Mouse (Mus musculus): ENCODE results near the gene Nxpe5. TPM values are rescaled to one million over a fixed set of nuclear protein-coding genes. Genes with fewer than 3 reads are reported as not detected.
A peak's percentile ranks its signal among the peaks of the same experiment; 100 is the strongest.

Nxpe5 gene
- polyA plus RNA-seq, 1 experiment from 2014 or later = not detected

DNA sequence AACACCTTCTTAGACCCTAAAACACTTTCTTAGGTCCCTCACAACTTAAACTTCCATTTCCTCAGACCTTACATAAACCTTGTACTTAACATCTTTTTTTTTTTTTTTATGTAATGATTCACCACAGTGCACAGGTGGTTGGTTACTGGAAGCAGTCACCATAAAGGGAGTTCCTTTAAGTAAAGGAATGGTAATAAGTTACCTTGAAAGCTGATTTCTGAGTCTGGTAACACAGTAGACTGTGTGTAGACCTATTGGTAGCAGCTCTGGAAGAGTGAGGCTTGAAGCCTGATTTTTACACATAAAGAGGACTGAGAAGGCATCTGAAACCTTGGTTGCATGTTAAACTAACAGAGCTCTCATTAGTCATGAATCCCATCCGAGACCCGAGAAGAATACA lies 5.8 kb upstream of the Nxpe5 start:
- no peak for ATAC-seq (ENCODE audit: low FRiP score)
- Histone ChIP-seq H3K27ac (no peak overlapping the region), H3K4me1 (replicated peaks) (no peaks in the 10 kb centered on the region), H3K9ac (no peak overlapping the region), H3K36me3 (no peaks in the 10 kb centered on the region), H3K9me3 (peaks cover 2% of the 10 kb centered on the region; the same call in 1 of the 2 replicates), H3K4me3 (no peak overlapping the region), H3K27me3 (no peaks in the 10 kb centered on the region), H3K4me2 (no peak overlapping the region)
- 79% methylated on average over 2 of the region's 2 CpGs for WGBS

DNA sequence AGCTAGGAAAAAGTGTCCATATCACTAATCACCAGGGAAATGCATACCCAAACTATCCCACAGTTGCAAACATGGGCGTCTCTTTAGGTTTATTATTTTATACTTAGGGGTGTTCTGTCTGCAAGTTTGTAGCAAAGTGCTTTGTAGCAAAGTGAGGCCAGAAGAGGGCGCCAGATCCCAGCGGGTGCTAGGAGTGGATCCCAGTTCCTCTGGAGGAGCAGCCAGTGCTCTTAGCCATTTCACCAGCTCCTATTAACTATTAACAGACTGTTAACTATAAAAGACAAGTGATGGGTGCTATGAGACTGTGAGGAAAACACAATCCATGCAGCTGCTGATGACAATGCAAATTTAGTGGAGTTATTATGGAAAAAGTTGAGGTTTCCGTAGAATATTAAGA lies 3.6 kb upstream of the Nxpe5 start:
- Histone ChIP-seq H3K9me3 (no peaks in the 10 kb centered on the region), H3K36me3 (no peaks in the 10 kb centered on the region), H3K4me3 (no peak overlapping the region), H3K9ac (no peak overlapping the region), H3K27me3 (no peaks in the 10 kb centered on the region), H3K4me2 (no peak overlapping the region), H3K27ac (no peak overlapping the region), H3K4me1 (replicated peaks) (no peaks in the 10 kb centered on the region)
- 24% methylated on average over 4 of the region's 4 CpGs for WGBS
- ATAC-seq (ENCODE audit: low FRiP score) = no peak

DNA sequence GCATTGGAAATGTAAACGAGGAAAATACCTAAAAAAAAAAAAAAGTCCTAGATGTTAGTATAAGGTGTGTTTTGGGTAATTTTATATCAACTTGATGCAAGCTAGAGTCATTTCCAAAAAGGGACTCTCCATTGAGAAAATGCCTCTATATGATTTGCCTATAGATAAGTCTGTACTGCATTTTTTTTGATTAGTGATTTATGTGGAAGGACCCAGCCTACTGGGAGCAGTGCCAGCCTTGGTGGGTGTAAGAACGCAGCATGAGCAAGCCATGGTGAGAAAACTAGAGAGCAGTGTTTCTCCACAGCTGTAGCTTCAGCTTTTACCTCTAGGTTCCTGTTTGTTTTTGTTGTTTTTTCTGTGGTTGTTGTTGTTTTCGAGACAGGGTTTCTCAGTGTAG lies 2.4 kb upstream of the Nxpe5 start:
- Histone ChIP-seq H3K4me2 (no peak overlapping the region), H3K9ac (no peak overlapping the region), H3K36me3 (no peaks in the 10 kb centered on the region), H3K4me1 (replicated peaks) (no peaks in the 10 kb centered on the region), H3K27ac (no peak overlapping the region), H3K9me3 (no peaks in the 10 kb centered on the region), H3K27me3 (no peaks in the 10 kb centered on the region), H3K4me3 (no peak overlapping the region)
- WGBS = 63% methylated on average over 3 of the region's 3 CpGs
- ATAC-seq (ENCODE audit: low FRiP score) = no peak

DNA sequence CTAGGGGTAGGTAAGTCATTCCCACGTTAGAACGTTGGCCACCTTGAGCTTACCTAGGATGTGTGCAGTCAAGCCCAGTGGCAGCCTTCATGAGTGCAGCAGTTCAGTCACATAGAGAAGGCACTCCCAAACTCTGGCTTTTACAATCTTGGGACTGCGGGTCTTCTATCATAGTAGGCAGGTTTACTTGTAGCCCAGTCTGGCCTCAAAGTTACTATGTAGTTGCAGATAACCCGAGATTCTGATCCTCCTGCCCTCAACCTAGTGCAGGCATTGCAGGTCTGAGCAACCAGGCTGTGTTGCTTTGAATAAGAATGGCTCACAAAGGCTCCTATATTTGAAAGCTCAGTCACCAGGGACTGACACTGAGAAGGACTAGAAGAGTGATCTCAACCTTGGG lies 793 bp downstream of the Nxpe5 start:
- Histone ChIP-seq H3K27ac (no peak overlapping the region), H3K4me3 (no peak overlapping the region), H3K9ac (no peak overlapping the region), H3K27me3 (no peaks in the 10 kb centered on the region), H3K36me3 (no peaks in the 10 kb centered on the region), H3K9me3 (no peaks in the 10 kb centered on the region), H3K4me1 (replicated peaks) (no peaks in the 10 kb centered on the region), H3K4me2 (no peak overlapping the region)
- no peak for ATAC-seq (ENCODE audit: low FRiP score)
- WGBS = 81% methylated on average over 4 of the region's 4 CpGs

DNA sequence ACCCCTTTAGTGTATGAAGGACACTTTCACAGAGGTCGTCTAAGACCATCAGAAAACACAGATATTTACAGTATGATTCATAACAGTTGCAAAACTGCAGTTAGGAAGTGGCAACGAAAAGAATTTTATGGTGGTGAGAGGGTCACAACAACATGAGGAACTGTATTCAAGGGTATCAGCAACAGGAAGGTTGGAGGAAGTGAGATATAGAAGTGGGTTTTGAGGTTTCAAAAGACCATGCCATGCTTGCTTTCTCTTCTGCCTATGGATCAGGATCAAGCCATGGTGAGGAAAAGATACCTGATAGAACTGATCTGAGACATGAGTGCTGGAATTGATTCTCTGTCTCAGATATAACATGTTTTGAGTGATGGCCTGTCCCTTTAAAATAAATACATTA lies 1.7 kb downstream of the Nxpe5 start:
- H3K36me3 ChIP-seq = no peaks in the 10 kb centered on the region
- H3K4me3 ChIP-seq = no peak overlapping the region
- no peaks in the 10 kb centered on the region for H3K27me3 ChIP-seq
- H3K27ac ChIP-seq = no peak overlapping the region
- ATAC-seq (ENCODE audit: low FRiP score) = no peak
- no peaks in the 10 kb centered on the region for H3K4me1 ChIP-seq (replicated peaks)
- H3K9me3 ChIP-seq = no peaks in the 10 kb centered on the region
- H3K4me2 ChIP-seq = no peak overlapping the region
- no peak overlapping the region for H3K9ac ChIP-seq
- 79% methylated on average over 2 of the region's 2 CpGs for WGBS

DNA sequence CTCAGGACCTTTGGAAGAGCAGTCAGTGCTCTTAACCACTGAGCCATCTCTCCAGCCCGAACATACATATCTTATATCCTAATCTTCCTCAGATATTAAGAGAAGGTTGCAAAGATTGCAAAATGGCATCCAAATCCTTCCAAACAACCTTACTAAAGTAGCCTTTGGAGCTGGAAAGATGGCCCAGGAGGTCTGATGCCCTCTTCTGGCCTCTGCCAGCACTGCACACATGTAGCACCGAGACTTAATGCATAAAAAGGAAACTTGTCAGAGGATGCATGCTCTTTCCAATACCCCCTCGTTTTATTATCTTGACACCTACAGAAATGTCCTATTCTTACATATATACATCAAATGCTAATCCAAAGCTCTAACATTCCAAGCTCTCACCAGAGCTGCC lies 2.3 kb downstream of the Nxpe5 start:
- no peak for ATAC-seq (ENCODE audit: low FRiP score)
- 58% methylated on average over 3 of the region's 3 CpGs for WGBS

DNA sequence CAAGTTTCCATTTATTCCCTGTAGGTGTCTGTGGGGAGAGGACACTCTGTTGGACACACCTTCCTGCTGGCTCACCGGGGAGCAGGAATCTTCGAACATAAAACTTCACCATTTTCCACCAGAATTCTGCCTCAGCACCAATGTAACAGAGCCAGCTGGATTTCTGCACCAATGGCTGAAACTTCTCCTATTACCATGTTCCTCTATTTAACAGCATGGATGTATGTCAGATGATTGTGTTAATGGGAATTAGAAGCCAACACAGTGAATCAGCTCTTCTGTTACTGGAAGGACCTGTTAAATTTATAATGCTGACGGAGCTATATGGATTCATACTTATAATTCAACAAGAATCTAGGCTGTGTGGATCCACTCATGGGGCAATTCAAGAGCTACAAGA lies 3.8 kb downstream of the Nxpe5 start:
- Histone ChIP-seq H3K4me3 (no peak overlapping the region), H3K9ac (peak overlapping the region; percentile 19; the same call in 1 of the 2 replicates), H3K4me2 (no peak overlapping the region), H3K27ac (no peak overlapping the region), H3K4me1 (replicated peaks) (no peaks in the 10 kb centered on the region), H3K9me3 (no peaks in the 10 kb centered on the region), H3K27me3 (no peaks in the 10 kb centered on the region), H3K36me3 (no peaks in the 10 kb centered on the region)
- 91% methylated on average over 3 of the region's 3 CpGs for WGBS
- ATAC-seq (ENCODE audit: low FRiP score) = no peak

More for the DNA sequence above, 2.3 kb downstream of the Nxpe5 start:
- Histone ChIP-seq H3K9me3 (no peaks in the 10 kb centered on the region), H3K4me2 (no peak overlapping the region), H3K27ac (no peak overlapping the region), H3K4me3 (no peak overlapping the region), H3K4me1 (replicated peaks) (no peaks in the 10 kb centered on the region), H3K9ac (no peak overlapping the region), H3K36me3 (no peaks in the 10 kb centered on the region), H3K27me3 (no peaks in the 10 kb centered on the region)

DNA sequence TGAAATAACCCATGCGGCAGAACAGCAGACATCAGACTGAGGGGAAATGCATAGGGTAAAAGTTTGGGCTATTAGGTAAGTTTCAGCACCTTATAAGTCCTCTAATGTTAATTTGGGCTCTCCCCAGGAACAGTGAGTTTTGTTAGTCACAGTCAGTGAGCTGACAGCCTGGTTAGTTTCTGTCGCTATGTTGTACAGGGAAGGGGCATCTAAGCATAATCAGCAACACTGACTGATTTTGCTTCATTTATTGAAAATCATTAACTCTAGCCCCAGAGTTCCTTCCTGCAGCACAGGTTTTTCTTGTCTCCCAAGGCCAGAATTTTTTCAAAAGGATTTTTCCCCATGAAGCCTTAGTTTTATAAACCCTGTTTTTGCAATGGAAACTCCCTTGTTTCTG lies 8.1 kb downstream of the Nxpe5 start:
- no peaks in the 10 kb centered on the region for H3K36me3 ChIP-seq
- no peaks in the 10 kb centered on the region for H3K9me3 ChIP-seq
- ATAC-seq (ENCODE audit: low FRiP score) = no peak
- no peak overlapping the region for H3K4me3 ChIP-seq
- no peak overlapping the region for H3K9ac ChIP-seq
- no peaks in the 10 kb centered on the region for H3K27me3 ChIP-seq
- H3K4me2 ChIP-seq = no peak overlapping the region
- no peak overlapping the region for H3K27ac ChIP-seq
- H3K4me1 ChIP-seq (replicated peaks) = no peaks in the 10 kb centered on the region
- 84% methylated on average over 2 of the region's 2 CpGs for WGBS

DNA sequence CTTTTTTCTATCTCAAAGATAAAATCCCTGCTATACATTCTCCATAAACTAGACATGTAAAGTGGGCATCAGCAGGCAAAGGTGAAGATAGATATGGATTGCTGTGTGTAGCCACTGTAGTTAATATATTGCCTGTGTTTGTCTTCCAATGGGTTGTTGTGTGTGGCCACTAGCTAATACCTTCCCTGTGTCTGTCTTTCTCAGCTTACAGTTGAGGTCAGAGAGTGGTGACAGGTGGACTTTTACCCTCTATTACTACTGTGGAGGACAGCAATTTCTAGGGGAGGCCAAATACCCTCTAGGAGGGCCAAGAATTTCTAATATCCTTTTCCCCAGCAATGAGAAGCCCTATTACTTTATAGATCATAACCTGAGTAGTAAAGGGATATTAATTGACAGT lies 8.5 kb downstream of the Nxpe5 start:
- H3K27ac ChIP-seq = no peak overlapping the region
- no peak overlapping the region for H3K4me3 ChIP-seq
- H3K9ac ChIP-seq = no peak overlapping the region
- no peaks in the 10 kb centered on the region for H3K4me1 ChIP-seq (replicated peaks)
- no peaks in the 10 kb centered on the region for H3K27me3 ChIP-seq
- no peak for ATAC-seq (ENCODE audit: low FRiP score)
- no peaks in the 10 kb centered on the region for H3K9me3 ChIP-seq
- no peak overlapping the region for H3K4me2 ChIP-seq
- H3K36me3 ChIP-seq = no peaks in the 10 kb centered on the region

DNA sequence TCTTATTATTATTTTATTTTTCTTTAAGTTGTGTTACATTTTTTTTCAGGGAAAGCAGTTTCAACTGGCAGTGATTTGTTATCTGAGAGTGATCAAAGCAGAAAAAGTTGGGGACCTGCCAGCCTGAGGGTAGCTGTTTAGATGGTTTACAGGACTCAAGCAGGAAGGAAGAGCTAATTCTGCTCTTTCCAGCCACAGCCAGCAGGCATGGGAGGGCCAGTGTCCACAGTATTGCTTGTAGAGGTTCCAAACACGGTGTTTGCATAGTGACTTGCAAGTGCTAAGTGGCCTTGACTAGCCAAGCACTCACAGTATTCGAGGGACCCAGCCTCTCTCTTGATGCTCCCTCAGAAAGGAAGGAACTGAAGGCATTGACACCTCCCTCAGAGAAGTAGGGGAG lies 15.8 kb downstream of the Nxpe5 start:
- no peak overlapping the region for H3K4me3 ChIP-seq
- ATAC-seq (ENCODE audit: low FRiP score) = no peak
- 48% methylated on average over 2 of the region's 2 CpGs for WGBS
- H3K4me2 ChIP-seq = no peak overlapping the region
- no peaks in the 10 kb centered on the region for H3K4me1 ChIP-seq (replicated peaks)
- H3K9me3 ChIP-seq = no peaks in the 10 kb centered on the region
- H3K36me3 ChIP-seq = no peaks in the 10 kb centered on the region
- no peak overlapping the region for H3K27ac ChIP-seq
- no peaks in the 10 kb centered on the region for H3K27me3 ChIP-seq
- H3K9ac ChIP-seq = no peak overlapping the region

DNA sequence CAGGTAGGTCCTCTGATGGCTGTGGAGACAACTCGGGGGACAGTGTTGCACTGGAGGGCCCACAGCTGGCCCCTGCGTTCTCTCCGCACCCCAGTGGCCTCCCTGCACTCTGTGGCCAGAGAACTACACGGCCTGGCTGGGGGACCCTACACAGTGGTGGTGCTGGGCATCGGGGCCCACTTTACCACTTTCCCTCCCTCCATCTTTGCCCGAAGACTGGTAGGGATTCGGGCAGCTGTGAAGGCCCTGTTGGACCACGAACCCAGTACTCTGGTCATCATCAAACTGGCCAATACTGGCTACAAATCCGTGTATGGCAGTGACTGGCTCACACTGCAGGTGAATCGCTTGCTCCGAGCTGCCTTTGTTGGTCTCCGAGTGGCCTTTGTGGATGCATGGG lies 25.4 kb downstream of the Nxpe5 start:
- Histone ChIP-seq H3K27me3 (no peaks in the 10 kb centered on the region), H3K36me3 (no peaks in the 10 kb centered on the region), H3K4me1 (replicated peaks) (peaks cover 8% of the 10 kb centered on the region), H3K9ac (no peak overlapping the region), H3K4me2 (no peak overlapping the region), H3K27ac (no peak overlapping the region), H3K9me3 (no peaks in the 10 kb centered on the region), H3K4me3 (no peak overlapping the region)
- ATAC-seq (ENCODE audit: low FRiP score) = no peak
- WGBS = 85% methylated on average over 12 of the region's 12 CpGs

DNA sequence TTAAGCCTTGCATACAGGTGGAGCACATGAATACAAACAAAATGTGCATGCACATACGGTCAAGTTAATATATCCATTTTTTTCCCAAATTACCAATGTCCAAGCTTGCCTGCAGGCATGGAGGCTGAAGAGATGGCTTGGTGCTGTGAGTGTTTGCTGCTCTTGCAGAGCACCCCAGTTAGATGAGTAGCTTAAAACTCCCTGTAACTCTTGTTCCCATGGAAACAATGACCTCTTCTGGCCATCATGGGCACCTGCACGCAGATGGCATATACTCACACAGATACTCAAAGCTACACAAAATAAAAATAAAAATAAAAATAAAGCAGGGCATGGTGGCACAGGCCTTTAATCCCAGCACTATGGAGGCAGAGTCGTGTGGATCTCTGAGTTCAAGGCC lies 27.4 kb downstream of the Nxpe5 start:
- H3K36me3 ChIP-seq = peaks cover 4% of the 10 kb centered on the region
- no peaks in the 10 kb centered on the region for H3K9me3 ChIP-seq
- no peaks in the 10 kb centered on the region for H3K27me3 ChIP-seq
- H3K4me2 ChIP-seq = no peak overlapping the region
- no peak for ATAC-seq (ENCODE audit: low FRiP score)
- WGBS = 92% methylated on average over 3 of the region's 3 CpGs
- no peak overlapping the region for H3K4me3 ChIP-seq
- no peak overlapping the region for H3K9ac ChIP-seq
- no peak overlapping the region for H3K27ac ChIP-seq
- peaks cover 16% of the 10 kb centered on the region for H3K4me1 ChIP-seq (replicated peaks)

DNA sequence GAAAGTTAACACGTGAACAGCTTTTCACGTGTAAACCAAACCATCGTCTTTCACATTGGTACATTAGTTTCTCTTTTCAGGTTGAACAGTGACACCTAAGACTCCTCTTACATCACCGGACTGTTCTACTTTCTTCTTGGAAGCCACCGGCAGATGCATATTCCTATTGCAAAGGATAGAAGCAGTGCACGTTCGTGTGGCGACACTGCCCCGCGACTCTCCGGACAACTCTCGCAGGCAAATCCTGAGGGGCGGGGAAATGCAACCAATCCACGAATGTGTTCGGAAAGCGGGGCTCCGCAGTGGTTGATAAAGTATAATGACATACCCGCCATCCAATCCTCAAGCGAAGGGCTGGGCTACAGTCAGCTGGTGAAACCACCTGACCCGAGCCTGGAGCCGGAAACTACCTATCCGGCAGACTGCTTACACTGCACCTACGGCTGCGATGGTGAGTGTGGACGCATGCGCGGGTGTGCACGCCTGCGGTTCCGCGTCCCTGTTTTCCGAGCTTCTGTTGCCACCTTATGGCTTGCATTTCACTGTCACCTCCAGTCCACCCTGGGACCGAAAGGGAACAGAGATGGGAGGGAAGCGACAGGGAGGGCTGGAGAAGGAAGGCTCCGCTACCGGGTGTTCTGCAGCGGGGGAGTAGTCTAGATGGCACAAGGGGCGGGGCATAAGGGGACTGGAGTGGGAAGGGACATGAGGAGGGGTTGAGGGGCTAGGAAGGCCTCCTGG lies 29.8 kb downstream of the Nxpe5 start, which contains the start of gene Lamtor4:
Gene Lamtor4, plus strand, starts transcription at position 130 of the 741 bp plus-strand sequence.
- Histone ChIP-seq H3K4me1 (replicated peaks) (peaks cover 24% of the 10 kb centered on the region), H3K27me3 (no peaks in the 10 kb centered on the region), H3K27ac (peak within 1 kb of the TSS; percentile 91), H3K9me3 (no peaks in the 10 kb centered on the region), H3K4me3 (peak within 1 kb of the TSS; percentile 70), H3K4me2 (peak within 1 kb of the TSS; percentile 87), H3K36me3 (peaks cover 29% of the 10 kb centered on the region), H3K9ac (peak within 1 kb of the TSS; percentile 82)
- under 1% methylated on average over 38 of the region's 38 CpGs for WGBS
- peak; percentile 100 for ATAC-seq (ENCODE audit: low FRiP score)
